In genomic region chr2:180257963-180258865, GRCm38 (mm10) we compare ENCODE assay signal across 9 mouse cellular contexts. TPM values are rescaled to one million over a fixed set of nuclear protein-coding genes. Genes with fewer than 3 reads are reported as not detected.
DNase-seq lines count a peak whose midpoint lies in the region; ATAC-seq and TF ChIP-seq lines count a peak whose summit lies in the region.
"Had no signal": no experiment of that assay in that cellular context is flagged by ENCODE, and none has a peak within 500 bp of the region (broad histone marks: within the 10 kb centered on the region; RNA-seq: fewer than 3 reads in every experiment).

No protein-coding gene starts in this region.

- H3K4me2 ChIP-seq in embryonic facial prominence, embryonic 15.5 days (replicated peaks), result peak overlapping the region; percentile 87
- peak overlapping the region; percentile 67 for H3K4me2 ChIP-seq in intestine, embryonic 16.5 days (ENCODE audit: low read depth, low read length)
- H3K4me2 ChIP-seq in neural tube, embryonic 13.5 days, result peak overlapping the region; percentile 92

- H3K27ac ChIP-seq in embryonic facial prominence, embryonic 15.5 days (replicated peaks), result peak overlapping the region; percentile 88; the same call in 1 of the 2 replicates
- peak overlapping the region; percentile 62 for H3K27ac ChIP-seq in intestine, embryonic 16.5 days (ENCODE audit: low read length)
- H3K27ac ChIP-seq in neural tube, embryonic 13.5 days (replicated peaks), result peak overlapping the region; percentile 88

- H3K9ac ChIP-seq in embryonic facial prominence, embryonic 15.5 days, result peak overlapping the region; percentile 87
- peak overlapping the region; percentile 81 for H3K9ac ChIP-seq in intestine, embryonic 16.5 days (ENCODE audit: low read depth, low read length)
- peak overlapping the region; percentile 95 for H3K9ac ChIP-seq in neural tube, embryonic 13.5 days

- WGBS in lung, adult 2 months, result 48% methylated on average over 11 of the region's 11 CpGs
- 48% methylated on average over 11 of the region's 11 CpGs for WGBS in embryonic facial prominence, embryonic 15.5 days
- 49% methylated on average over 11 of the region's 11 CpGs for WGBS in intestine, embryonic 16.5 days
- 54% methylated on average over 11 of the region's 11 CpGs for WGBS in neural tube, embryonic 13.5 days

- intact Hi-C loops in left cerebral cortex, postnatal 4 days (cut with DNase I), result loop anchor here (10.0 kb wide), 1 partner anchor 183 kb away; the partner anchor contains the start of gene Mtg2

- peak overlapping the region; percentile 77 for H3K4me3 ChIP-seq in lung, adult 2 months (replicated peaks; ENCODE audit: extremely low read depth, low read depth, low read length)
- peak overlapping the region; percentile 95 for H3K4me3 ChIP-seq in embryonic facial prominence, embryonic 15.5 days (replicated peaks)
- H3K4me3 ChIP-seq in intestine, embryonic 16.5 days (ENCODE audit: low read length), result peak overlapping the region; percentile 71
- peak overlapping the region; percentile 91 for H3K4me3 ChIP-seq in neural tube, embryonic 13.5 days

- DNase-seq in lung, adult 2 months, result no peak
- DNase-seq in lung, postnatal 4 days, result no peak
- no peak for DNase-seq in left cerebral cortex, postnatal 4 days
- DNase-seq in cerebellum, adult 9-10 months, result no peak
- no peak for DNase-seq in layer of hippocampus, postnatal 10 days (ENCODE audit: low spot score in 2 of 2)
- DNase-seq: adrenal gland, postnatal 25 days had no signal

- no peak for TF ChIP-seq POLR2A in lung, adult 2 months (IDR thresholded peaks at IDR 0.05; ENCODE audit: borderline replicate concordance, extremely low read depth, low read depth, low read length)

- no peaks in the 10 kb centered on the region for H3K9me3 ChIP-seq in embryonic facial prominence, embryonic 15.5 days (replicated peaks)
- no peaks in the 10 kb centered on the region for H3K9me3 ChIP-seq in intestine, embryonic 16.5 days (ENCODE audit: control insufficient read depth, low read length)
- H3K9me3 ChIP-seq in neural tube, embryonic 13.5 days, result no peaks in the 10 kb centered on the region

- ATAC-seq in embryonic facial prominence, embryonic 15.5 days (ENCODE audit: insufficient number of reproducible peaks, low FRiP score, low TSS enrichment, low read depth), result no peak
- ATAC-seq in intestine, embryonic 16.5 days, result no peak
- no peak for ATAC-seq in neural tube, embryonic 13.5 days (ENCODE audit: low read depth)

- H3K27me3 ChIP-seq in embryonic facial prominence, embryonic 15.5 days, result no peaks in the 10 kb centered on the region
- H3K27me3 ChIP-seq in intestine, embryonic 16.5 days (replicated peaks; ENCODE audit: control insufficient read depth, insufficient read depth, low read length), result no peaks in the 10 kb centered on the region
- no peaks in the 10 kb centered on the region for H3K27me3 ChIP-seq in neural tube, embryonic 13.5 days

- peaks cover 7% of the 10 kb centered on the region for H3K4me1 ChIP-seq in lung, adult 2 months (ENCODE audit: control insufficient read depth, insufficient read depth, low read length)
- peaks cover 18% of the 10 kb centered on the region for H3K4me1 ChIP-seq in embryonic facial prominence, embryonic 15.5 days
- peaks cover 14% of the 10 kb centered on the region for H3K4me1 ChIP-seq in intestine, embryonic 16.5 days (ENCODE audit: control insufficient read depth, insufficient read depth, low read length)
- peaks cover 26% of the 10 kb centered on the region for H3K4me1 ChIP-seq in neural tube, embryonic 13.5 days (replicated peaks)

- TF ChIP-seq CTCF in lung, adult 2 months (IDR thresholded peaks at IDR 0.05; ENCODE audit: insufficient read depth, low read length), result no peak

- H3K36me3 ChIP-seq in embryonic facial prominence, embryonic 15.5 days, result peaks cover 49% of the 10 kb centered on the region
- H3K36me3 ChIP-seq in intestine, embryonic 16.5 days (ENCODE audit: control insufficient read depth, insufficient read depth, low read length), result 0 out of 2 replicates have a peak, but pooled peaks cover 12% of the 10 kb centered on the region
- peaks cover 49% of the 10 kb centered on the region for H3K36me3 ChIP-seq in neural tube, embryonic 13.5 days

RNA-seq across cellular contexts. Expression of gene Rps21, which starts 1.0 kb away (rescaled TPM):
- 2,052 and 2,661 TPM in 2 replicates for polyA plus RNA-seq in lung, adult 2 months (2012; rRNA removed)
- polyA plus RNA-seq in embryonic facial prominence, embryonic 15.5 days (2015; fragmentation: Nextera tagmentation; extraction: Ambion mirVana), result 599 and 606 TPM in 2 replicates
- polyA plus RNA-seq in intestine, embryonic 16.5 days (2015; fragmentation: Nextera tagmentation; extraction: Ambion mirVana), result 471 and 487 TPM in 2 replicates
- 362 and 435 TPM in 2 replicates for polyA plus RNA-seq in neural tube, embryonic 13.5 days (2015; fragmentation: Nextera tagmentation; extraction: Ambion mirVana)
- total RNA-seq in left cerebral cortex, postnatal 4 days (2021), result 100 to 1,000 TPM; 616 to 687 TPM
- total RNA-seq in layer of hippocampus, postnatal 10 days (2021), result 100 to 1,000 TPM; 654 to 715 TPM

RNA-seq across cellular contexts. Expression of gene Cables2, which starts 15.1 kb away (rescaled TPM):
- 22.7 and 28.2 TPM in 2 replicates for polyA plus RNA-seq in lung, adult 2 months (2012; rRNA removed)
- 13.5 and 14.2 TPM in 2 replicates for polyA plus RNA-seq in embryonic facial prominence, embryonic 15.5 days (2015; fragmentation: Nextera tagmentation; extraction: Ambion mirVana)
- 2.8 and 4.8 TPM in 2 replicates for polyA plus RNA-seq in intestine, embryonic 16.5 days (2015; fragmentation: Nextera tagmentation; extraction: Ambion mirVana)
- polyA plus RNA-seq in neural tube, embryonic 13.5 days (2015; fragmentation: Nextera tagmentation; extraction: Ambion mirVana), result 22.0 and 23.9 TPM in 2 replicates
- total RNA-seq in left cerebral cortex, postnatal 4 days (2021), result 10 to 100 TPM; 47.2 to 48.6 TPM
- total RNA-seq in layer of hippocampus, postnatal 10 days (2021), result 10 to 100 TPM; 38.6 to 40.1 TPM

RNA-seq across cellular contexts. Expression of gene Rbbp8nl, which starts 31.5 kb away (rescaled TPM):
- polyA plus RNA-seq in lung, adult 2 months (2012; rRNA removed), result 1.4 and 2.3 TPM in 2 replicates
- polyA plus RNA-seq in embryonic facial prominence, embryonic 15.5 days (2015; fragmentation: Nextera tagmentation; extraction: Ambion mirVana), result 1.5 and 1.8 TPM in 2 replicates
- polyA plus RNA-seq in intestine, embryonic 16.5 days (2015; fragmentation: Nextera tagmentation; extraction: Ambion mirVana), result 2.5 TPM in 2 replicates
- not detected in 2 replicates for polyA plus RNA-seq in neural tube, embryonic 13.5 days (2015; fragmentation: Nextera tagmentation; extraction: Ambion mirVana)
- total RNA-seq in left cerebral cortex, postnatal 4 days (2021), result not detected
- total RNA-seq in layer of hippocampus, postnatal 10 days (2021), result not detected
- total RNA-seq: adrenal gland, postnatal 25 days had no signal

RNA-seq across cellular contexts. Expression of gene Lama5, which starts 32.6 kb away (rescaled TPM):
- polyA plus RNA-seq in lung, adult 2 months (2012; rRNA removed), result 145 and 148 TPM in 2 replicates
- polyA plus RNA-seq in embryonic facial prominence, embryonic 15.5 days (2015; fragmentation: Nextera tagmentation; extraction: Ambion mirVana), result 28.0 and 37.2 TPM in 2 replicates
- 26.7 and 29.7 TPM in 2 replicates for polyA plus RNA-seq in intestine, embryonic 16.5 days (2015; fragmentation: Nextera tagmentation; extraction: Ambion mirVana)
- 2.0 and 2.4 TPM in 2 replicates for polyA plus RNA-seq in neural tube, embryonic 13.5 days (2015; fragmentation: Nextera tagmentation; extraction: Ambion mirVana)
- total RNA-seq in left cerebral cortex, postnatal 4 days (2021), result 1 to 10 TPM; 6.3 to 6.5 TPM
- total RNA-seq in layer of hippocampus, postnatal 10 days (2021), result 1 to 10 TPM; 8.1 to 9.6 TPM
